Mouse (Mus musculus) limb, embryonic 14.5 days (tissue): Measurements from ENCODE around the gene Slc6a1. TPM values are rescaled to one million over a fixed set of nuclear protein-coding genes. Genes with fewer than 3 reads are reported as not detected.

ENCODE experiments used
- ATAC-seq: fragments of 200-750 bp; cut with Nextera tagmentation; 2 replicates; pipeline ENCODE4 v1.8.0; 2017; ENCODE audit warnings: low read depth, moderate number of reproducible peaks, moderate TSS enrichment; ENCODE audit not compliant: low FRiP score
- DNase-seq: peaks from one replicate; pipeline ENCODE4 v3.0.0-alpha.2; 2015; ENCODE audit warnings: low spot score
- H3K27ac ChIP-seq: fragments of 300-500 bp; sonication (generic); replicated peaks from 2 replicates; pipeline ENCODE4 v1.5.1; 2014; ENCODE audit warnings: low read depth, mild to moderate bottlenecking, low read length, moderate library complexity, mixed read lengths
- H3K27me3 ChIP-seq: fragments of 300-500 bp; sonication (generic); 2 replicates; pipeline ENCODE4 v1.6.1; 2014; ENCODE audit warnings: low read length, mixed read lengths; ENCODE audit not compliant: control insufficient read depth, insufficient read depth
- H3K36me3 ChIP-seq: fragments of 300-500 bp; sonication (generic); 2 replicates; pipeline ENCODE4 v1.6.1; 2014; ENCODE audit warnings: mild to moderate bottlenecking, low read length, moderate library complexity, mixed read lengths; ENCODE audit not compliant: control insufficient read depth, insufficient read depth
- H3K4me1 ChIP-seq: fragments of 300-500 bp; sonication (generic); 2 replicates; pipeline ENCODE4 v1.6.1; 2014; ENCODE audit warnings: antibody characterized with exemption, low read length, mixed read lengths; ENCODE audit not compliant: control insufficient read depth, insufficient read depth
- H3K4me2 ChIP-seq: fragments of 300-500 bp; sonication (generic); replicated peaks from 2 replicates; pipeline ENCODE4 v1.6.1; 2014; ENCODE audit warnings: low read depth, mild to moderate bottlenecking, low read length, moderate library complexity; ENCODE audit not compliant: severe bottlenecking
- H3K4me3 ChIP-seq: fragments of 300-500 bp; sonication (generic); replicated peaks from 2 replicates; pipeline ENCODE4 v1.5.1; 2014; ENCODE audit warnings: low read length
- H3K9ac ChIP-seq: fragments of 300-500 bp; sonication (generic); 2 replicates; pipeline ENCODE4 v1.6.1; 2014; ENCODE audit warnings: mild to moderate bottlenecking, low read depth, low read length, moderate library complexity; ENCODE audit not compliant: severe bottlenecking
- H3K9me3 ChIP-seq: fragments of 300-500 bp; sonication (generic); 2 replicates; pipeline ENCODE4 v1.6.1; 2016; ENCODE audit warnings: low read length; ENCODE audit not compliant: control insufficient read depth
- POLR2A ChIP-seq: fragments of 200-500 bp; IDR thresholded peaks from 2 replicates; pipeline ENCODE4 v1.8.0; 2012; ENCODE audit warnings: inconsistent platforms, mild to moderate bottlenecking, moderate library complexity, borderline replicate concordance; ENCODE audit not compliant: insufficient read depth, insufficient read length; ENCODE audit errors: extremely low read depth
- WGBS: fragments of 180-500 bp; shearing (Covaris S2); extraction: QIAGEN DNeasy Blood & Tissue Kit; methylation state at CpG from one replicate; pipeline ENCODE4 v1.1.7; 2014; 5-methylcytosine and 5-hydroxymethylcytosine counted together
- polyA plus RNA-seq, 2 experiments: library from polyadenylated mRNA; depleted of rRNA in 1 of 2; stranded (reverse) in 1 of 2; unstranded in 1 of 2; fragments of >200 nt; fragmentation: Nextera tagmentation in 1 of 2; extraction: Ambion mirVana in 1 of 2; gene quantifications; 2 replicates each; pipeline versions ENCODE4 v1.2.1 to v1.2.3; 2012 to 2014

The Slc6a1 gene
- polyA plus RNA-seq, 2 experiments: 0.08 to 0.77 TPM

DNA sequence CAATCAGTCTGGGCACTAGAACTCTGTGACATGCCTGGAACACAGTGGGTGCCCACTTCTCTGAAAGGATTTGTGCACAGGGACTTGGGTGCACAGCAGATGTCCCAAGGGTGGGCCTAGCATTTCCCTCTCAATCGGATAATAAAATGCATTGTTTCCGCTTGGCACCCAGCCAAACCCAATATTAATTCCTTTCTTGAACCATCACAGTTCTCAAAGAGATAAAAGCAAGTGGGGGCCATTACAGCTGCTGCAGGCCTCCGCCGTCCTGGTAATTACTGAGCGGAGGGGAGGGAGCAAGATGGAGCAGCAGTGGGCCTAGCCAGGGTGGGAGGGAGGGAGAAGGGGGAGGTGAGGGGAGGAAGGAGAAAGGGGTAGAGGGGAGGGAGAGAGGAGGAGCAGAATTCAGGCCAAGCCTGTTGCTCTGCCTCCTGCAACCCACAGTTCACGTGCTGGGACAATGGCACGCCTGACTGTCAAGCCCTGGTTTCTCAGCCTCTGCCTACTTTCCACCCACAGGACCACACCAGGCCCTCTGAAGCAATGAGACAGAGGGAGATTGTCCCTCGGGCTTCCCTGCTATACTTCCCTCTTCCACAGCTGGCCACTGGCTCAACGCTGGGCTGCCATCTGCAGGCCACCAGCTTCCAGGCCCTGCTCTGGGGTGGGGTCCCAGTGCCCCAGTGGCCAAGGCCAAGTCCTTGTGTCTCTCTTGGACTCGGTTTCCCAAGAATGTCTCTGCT lies 15.0 kb downstream of the Slc6a1 start:
- TF ChIP-seq POLR2A: no peak
- Histone ChIP-seq H3K4me1 (peaks cover 7% of the 10 kb centered on the region; the same call in 1 of the 2 replicates), H3K4me3 (no peak overlapping the region), H3K9me3 (no peaks in the 10 kb centered on the region), H3K36me3 (no peaks in the 10 kb centered on the region), H3K4me2 (no peak overlapping the region), H3K27me3 (no peaks in the 10 kb centered on the region), H3K9ac (no peak overlapping the region), H3K27ac (no peak overlapping the region)
- WGBS: 42% methylated on average over 10 of the region's 10 CpGs
- DNase-seq (peak; percentile 14), ATAC-seq (no peak)

GRCm38 (mm10) chr6:114299699-114300098 lies 17.3 kb downstream of the Slc6a1 start:
- no peak overlapping the region for H3K9ac ChIP-seq
- no peaks in the 10 kb centered on the region for H3K27me3 ChIP-seq
- no peaks in the 10 kb centered on the region for H3K36me3 ChIP-seq
- no peak for TF ChIP-seq POLR2A
- no peak overlapping the region for H3K27ac ChIP-seq
- DNase-seq: no peak
- no peak for ATAC-seq
- H3K4me3 ChIP-seq: no peak overlapping the region
- H3K9me3 ChIP-seq: no peaks in the 10 kb centered on the region
- no peak overlapping the region for H3K4me2 ChIP-seq
- H3K4me1 ChIP-seq: peaks cover 7% of the 10 kb centered on the region; the same call in 1 of the 2 replicates
- WGBS: 92% methylated on average over 5 of the region's 5 CpGs

DNA sequence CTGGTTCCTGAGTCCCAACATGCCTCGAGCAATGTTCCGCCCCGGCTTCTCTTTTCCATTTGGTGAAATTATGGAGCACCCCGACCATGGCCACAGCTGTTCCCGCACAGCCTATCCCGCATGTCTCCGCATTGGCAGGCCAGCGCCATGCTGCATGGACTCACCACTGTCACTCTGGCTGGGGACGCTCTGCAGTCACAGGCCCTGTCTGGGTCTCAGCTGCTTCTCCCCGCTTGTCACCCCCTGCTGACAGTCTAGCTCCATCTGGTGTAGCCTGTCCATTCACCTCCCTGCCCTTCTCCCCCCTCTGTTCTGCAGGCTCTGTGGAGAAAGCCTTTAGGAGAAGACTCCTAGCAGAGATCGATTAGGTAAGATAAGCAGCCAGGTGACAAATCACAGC lies 18.3 kb downstream of the Slc6a1 start:
- Histone ChIP-seq H3K9ac (no peak overlapping the region), H3K4me2 (no peak overlapping the region), H3K36me3 (no peaks in the 10 kb centered on the region), H3K27me3 (no peaks in the 10 kb centered on the region), H3K4me3 (no peak overlapping the region), H3K4me1 (peaks cover 7% of the 10 kb centered on the region; the same call in 1 of the 2 replicates), H3K27ac (no peak overlapping the region), H3K9me3 (no peaks in the 10 kb centered on the region)
- 78% methylated on average over 11 of the region's 11 CpGs for WGBS
- TF ChIP-seq POLR2A: no peak
- ATAC-seq: no peak
- no peak for DNase-seq

DNA sequence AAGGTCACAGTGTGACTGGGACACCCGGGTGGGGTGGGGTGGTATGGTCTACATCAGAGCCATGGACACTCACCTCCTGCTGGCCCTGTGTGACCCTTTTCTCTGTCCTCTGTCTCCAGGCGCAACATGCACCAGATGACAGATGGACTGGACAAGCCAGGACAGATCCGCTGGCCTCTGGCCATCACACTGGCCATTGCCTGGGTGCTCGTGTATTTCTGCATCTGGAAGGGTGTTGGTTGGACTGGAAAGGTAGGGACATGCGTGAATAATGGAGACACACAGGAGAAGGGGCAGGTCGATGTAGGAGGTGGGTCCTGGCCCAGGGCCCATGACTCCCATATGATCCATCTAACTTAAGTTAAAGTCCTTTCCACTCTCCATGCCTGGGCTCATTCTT lies 22.2 kb downstream of the Slc6a1 start:
- no peak for ATAC-seq
- no peak overlapping the region for H3K4me2 ChIP-seq
- no peaks in the 10 kb centered on the region for H3K36me3 ChIP-seq
- no peak for TF ChIP-seq POLR2A
- H3K9me3 ChIP-seq: no peaks in the 10 kb centered on the region
- no peak overlapping the region for H3K9ac ChIP-seq
- H3K27me3 ChIP-seq: 0 out of 2 replicates have a peak, but pooled peaks cover 3% of the 10 kb centered on the region
- H3K4me1 ChIP-seq: no peaks in the 10 kb centered on the region
- H3K27ac ChIP-seq: no peak overlapping the region
- H3K4me3 ChIP-seq: no peak overlapping the region
- WGBS: 83% methylated on average over 6 of the region's 6 CpGs
- DNase-seq: no peak

DNA sequence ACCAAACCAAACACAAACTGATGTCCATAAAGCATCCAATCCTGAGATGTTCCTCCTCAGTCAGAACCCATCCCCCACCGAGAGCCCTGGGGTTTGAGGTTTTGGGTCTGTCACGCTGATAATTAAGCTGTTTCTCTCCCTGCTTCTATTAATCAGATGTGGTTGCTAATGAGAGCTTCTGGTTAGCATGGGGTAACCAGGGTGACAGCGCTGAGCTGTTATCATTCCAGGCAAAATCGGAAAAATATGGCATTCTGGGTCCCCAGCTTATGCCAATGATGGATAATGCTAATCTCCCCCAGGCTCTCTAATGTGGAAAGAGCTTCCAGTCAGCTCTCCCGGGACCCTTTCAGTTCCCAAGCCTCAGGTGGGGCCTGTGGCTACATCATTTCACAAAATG lies 38.1 kb downstream of the Slc6a1 start:
- H3K4me1 ChIP-seq: no peaks in the 10 kb centered on the region
- no peak for TF ChIP-seq POLR2A
- 70% methylated on average over 5 of the region's 5 CpGs for WGBS
- H3K9me3 ChIP-seq: no peaks in the 10 kb centered on the region
- H3K27me3 ChIP-seq: no peaks in the 10 kb centered on the region
- ATAC-seq (no peak), DNase-seq (no peak)
- no peak overlapping the region for H3K9ac ChIP-seq
- no peak overlapping the region for H3K4me2 ChIP-seq
- no peak overlapping the region for H3K27ac ChIP-seq
- no peaks in the 10 kb centered on the region for H3K36me3 ChIP-seq
- H3K4me3 ChIP-seq: no peak overlapping the region
